Mouse (Mus musculus) testis, adult 2 months (tissue): ENCODE data around the gene Sash3.

Experiments
- CTCF ChIP-seq: fragments of 200-500 bp; IDR thresholded peaks from 2 replicates; pipeline ENCODE4 v1.5.1; 2012; ENCODE audit warnings: low read depth, mild to moderate bottlenecking, inconsistent platforms, low read length, moderate library complexity; ENCODE audit not compliant: control insufficient read depth, insufficient read depth, insufficient replicate concordance
- POLR2A ChIP-seq: fragments of 200-500 bp; IDR thresholded peaks from 2 replicates; pipeline ENCODE4 v1.6.1; 2012; ENCODE audit warnings: low read depth, mild to moderate bottlenecking, inconsistent platforms, low read length, moderate library complexity; ENCODE audit not compliant: control insufficient read depth

DNA sequence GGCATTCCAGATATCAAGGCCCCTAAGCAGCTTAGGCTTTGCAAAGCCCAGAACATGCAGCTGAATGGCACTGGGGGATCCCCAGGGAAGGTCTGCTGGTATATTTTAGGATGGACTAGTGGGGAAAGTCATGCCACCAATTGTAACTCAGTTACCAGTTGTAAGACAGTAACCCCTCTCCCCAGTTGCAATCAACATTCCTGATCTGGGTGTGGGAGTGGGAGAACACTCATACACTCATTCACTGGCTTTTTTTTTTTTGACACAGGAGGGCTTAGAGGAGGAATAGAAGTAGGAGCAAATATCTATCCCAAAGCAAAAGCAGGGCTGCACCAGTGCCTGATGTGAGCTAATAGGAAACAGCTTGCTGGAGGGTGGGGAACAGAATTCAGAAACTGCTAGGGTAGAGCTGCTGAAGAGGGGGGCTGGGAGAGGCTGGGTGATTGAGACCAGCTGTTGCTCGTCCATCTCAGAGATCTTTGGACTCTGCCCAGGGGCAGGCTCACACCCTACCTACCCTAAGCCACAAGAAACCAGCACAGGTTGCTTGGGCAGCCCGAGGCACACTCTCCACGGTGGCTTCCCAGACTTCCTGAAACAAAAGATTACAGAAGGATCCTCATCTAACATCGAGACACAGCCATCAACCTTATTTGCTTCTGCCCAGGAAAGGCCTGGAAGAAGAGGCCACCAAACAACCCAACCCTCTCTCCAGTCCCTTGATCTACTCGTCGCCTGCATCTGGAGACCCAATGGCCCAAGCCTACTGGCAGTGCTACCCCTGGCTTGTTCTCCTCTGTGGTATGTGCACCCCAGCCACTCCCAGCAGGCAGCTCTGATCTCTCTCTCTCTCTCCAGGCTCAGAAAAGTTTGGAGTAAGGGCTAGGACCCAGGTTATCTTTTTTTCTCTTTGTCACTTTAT lies 37.6 kb upstream of the Sash3 start, which contains the start of gene Xpnpep2:
- TF ChIP-seq CTCF (no peak), POLR2A (no peak)
